Mouse (Mus musculus) hindbrain, embryonic 16.5 days (tissue): ENCODE measurements at regions not wholly inside any gene's neighbourhood (a gene's known extent, or its start where the extent isn't known, plus 50 kb on each side); places are given as distances from the start of the nearest gene placed in this dataset.

ENCODE experiments used
- ATAC-seq: fragments of 200-750 bp; cut with Nextera tagmentation; 2 replicates; pipeline ENCODE4 v1.8.0; 2017; ENCODE audit warnings: moderate TSS enrichment, moderate library complexity
- H3K27ac ChIP-seq: fragments of 300-500 bp; sonication (generic); 2 replicates; pipeline ENCODE4 v1.5.1; 2014; ENCODE audit warnings: low read depth, mild to moderate bottlenecking, control low read depth, low read length, moderate library complexity
- H3K27me3 ChIP-seq: fragments of 300-500 bp; sonication (generic); replicated peaks from 2 replicates; pipeline ENCODE4 v1.6.1; 2014; ENCODE audit warnings: low read length; ENCODE audit not compliant: control insufficient read depth, insufficient read depth
- H3K36me3 ChIP-seq: fragments of 300-500 bp; sonication (generic); 2 replicates; pipeline ENCODE4 v1.6.1; 2014; ENCODE audit warnings: mild to moderate bottlenecking, low read length, moderate library complexity, mixed read lengths; ENCODE audit not compliant: control insufficient read depth, insufficient read depth
- H3K4me1 ChIP-seq: fragments of 300-500 bp; sonication (generic); 2 replicates; pipeline ENCODE4 v1.6.1; 2014; ENCODE audit warnings: low read depth, low read length; ENCODE audit not compliant: control insufficient read depth, insufficient read depth
- H3K4me2 ChIP-seq: fragments of 300-500 bp; sonication (generic); 2 replicates; pipeline ENCODE4 v1.6.1; 2014; ENCODE audit warnings: mild to moderate bottlenecking, low read length, control low read depth, moderate library complexity
- H3K4me3 ChIP-seq: fragments of 300-500 bp; sonication (generic); 2 replicates; pipeline ENCODE4 v1.5.1; 2014; ENCODE audit warnings: mild to moderate bottlenecking, low read length, control low read depth, moderate library complexity
- H3K9ac ChIP-seq: fragments of 300-500 bp; sonication (generic); 2 replicates; pipeline ENCODE4 v1.6.1; 2014; ENCODE audit warnings: low read depth, mild to moderate bottlenecking, control low read depth, low read length, moderate library complexity
- H3K9me3 ChIP-seq: fragments of 300-500 bp; sonication (generic); 2 replicates; pipeline ENCODE4 v1.6.1; 2014; ENCODE audit warnings: mild to moderate bottlenecking, low read length, moderate library complexity; ENCODE audit not compliant: control insufficient read depth
- WGBS: fragments of 180-500 bp; shearing (Covaris S2); extraction: QIAGEN DNeasy Blood & Tissue Kit; methylation state at CpG from one replicate; pipeline ENCODE4 v1.1.7; 2014; 5-methylcytosine and 5-hydroxymethylcytosine counted together

- H3K4me1 ChIP-seq = no peaks in the 10 kb centered on the region
- no peaks in the 10 kb centered on the region for H3K36me3 ChIP-seq
- H3K9me3 ChIP-seq = no peaks in the 10 kb centered on the region
- no peak for ATAC-seq
- no peak overlapping the region for H3K4me3 ChIP-seq
- H3K4me2 ChIP-seq = no peak overlapping the region
- H3K27me3 ChIP-seq = no peaks in the 10 kb centered on the region
- H3K27ac ChIP-seq = no peak overlapping the region
- 79% methylated on average over 2 of the region's 2 CpGs for WGBS
- H3K9ac ChIP-seq = no peak overlapping the region
Measured at GRCm38 (mm10) chr8:89335416-89335815, 291.5 kb upstream of the Sall1 start.

DNA sequence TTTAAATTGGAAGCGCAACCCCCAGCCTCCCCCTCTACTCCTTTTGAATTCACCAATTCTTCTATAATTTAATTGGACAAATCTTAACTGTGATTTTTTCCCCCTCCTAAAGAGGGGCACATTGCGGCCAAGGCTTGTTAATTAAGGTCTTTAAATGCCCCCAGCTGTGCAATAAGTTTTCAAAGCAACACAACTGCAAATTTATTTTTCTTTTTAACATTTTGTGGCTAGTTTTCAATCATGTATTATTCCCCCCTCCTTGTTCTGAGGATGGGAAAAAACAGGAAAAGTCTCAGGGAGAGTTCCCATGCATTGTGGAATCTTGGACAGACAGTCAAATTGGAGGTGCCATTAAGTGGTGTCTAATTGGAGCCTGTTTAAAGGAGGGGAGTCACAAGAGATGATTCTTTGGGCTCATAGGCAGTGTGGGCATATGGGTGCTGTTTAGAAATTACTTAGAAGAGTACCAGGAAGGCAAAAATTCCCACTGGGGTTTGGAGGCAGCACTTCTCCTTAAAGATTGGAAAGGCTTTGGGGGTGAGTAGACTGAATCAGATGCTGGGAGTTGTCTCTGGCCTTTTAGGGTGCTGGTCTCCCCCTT is 281.9 kb upstream of the Sall1 start:
- H3K9me3 ChIP-seq = no peaks in the 10 kb centered on the region
- 65% methylated on average over 2 of the region's 2 CpGs for WGBS
- no peaks in the 10 kb centered on the region for H3K36me3 ChIP-seq
- H3K4me3 ChIP-seq = no peak overlapping the region
- H3K9ac ChIP-seq = no peak overlapping the region
- no peak overlapping the region for H3K27ac ChIP-seq
- no peak for ATAC-seq
- H3K27me3 ChIP-seq = no peaks in the 10 kb centered on the region; the same call in 1 of the 2 replicates
- no peak overlapping the region for H3K4me2 ChIP-seq
- H3K4me1 ChIP-seq = no peaks in the 10 kb centered on the region

DNA sequence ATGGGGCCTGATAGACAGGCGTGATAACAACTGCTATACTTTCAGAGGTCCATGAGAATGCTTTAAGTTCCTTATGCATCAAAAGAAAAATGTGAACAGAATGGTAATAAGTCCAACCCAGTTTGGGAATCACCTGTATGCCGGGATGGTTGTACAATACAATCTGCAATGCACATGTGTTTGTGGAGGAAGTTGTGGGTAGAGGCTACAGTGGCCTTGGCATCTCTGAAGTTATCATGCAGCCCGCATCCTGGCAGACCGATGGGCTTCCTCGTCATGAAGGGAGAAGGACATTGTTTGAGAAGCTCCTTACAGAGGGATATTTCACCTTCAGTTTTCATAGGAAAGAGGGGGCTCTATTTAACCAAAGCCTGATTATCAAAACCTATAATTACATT is 281.3 kb upstream of the Sall1 start:
- H3K36me3 ChIP-seq = no peaks in the 10 kb centered on the region
- H3K9ac ChIP-seq = no peak overlapping the region
- H3K4me2 ChIP-seq = no peak overlapping the region
- no peaks in the 10 kb centered on the region for H3K9me3 ChIP-seq
- no peak overlapping the region for H3K4me3 ChIP-seq
- no peaks in the 10 kb centered on the region for H3K4me1 ChIP-seq
- no peak for ATAC-seq
- 64% methylated on average over 5 of the region's 5 CpGs for WGBS
- H3K27ac ChIP-seq = no peak overlapping the region
- no peaks in the 10 kb centered on the region; the same call in 1 of the 2 replicates for H3K27me3 ChIP-seq

DNA sequence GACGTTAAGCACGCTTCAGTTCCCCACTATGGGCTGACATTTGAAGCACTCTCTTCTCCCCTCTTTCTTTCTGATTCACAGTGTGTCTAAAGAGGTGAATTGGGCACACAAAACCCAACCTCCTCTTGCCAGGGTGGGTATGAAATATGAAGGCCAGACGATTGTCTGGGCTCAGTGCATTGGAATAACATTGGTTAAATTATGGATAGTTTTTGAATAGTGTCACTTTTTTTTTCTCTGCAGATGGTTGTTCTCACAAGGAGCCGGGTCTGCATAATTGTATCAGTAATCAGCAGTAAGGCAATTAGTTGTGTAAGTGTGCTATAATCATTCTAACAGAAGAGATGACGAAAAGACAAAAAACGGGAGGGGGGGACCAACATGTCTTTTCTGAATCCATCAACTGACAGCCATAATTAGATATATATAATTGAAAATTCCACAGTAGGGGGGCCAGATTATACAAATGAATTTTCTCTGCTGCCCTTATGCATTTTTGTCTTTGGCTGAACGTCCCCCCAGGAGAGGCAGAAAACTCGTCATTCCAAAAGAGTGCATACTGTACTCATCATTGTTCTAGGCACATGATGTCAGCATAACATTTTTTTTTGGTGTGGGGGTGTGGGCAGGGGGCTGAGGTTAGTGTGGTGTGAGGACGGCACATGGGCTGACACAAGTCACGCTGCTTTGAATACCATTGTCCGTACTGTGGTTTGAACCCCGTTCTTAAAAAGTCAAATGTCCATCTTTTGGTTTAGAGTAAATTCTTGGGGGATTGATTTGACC is 280.7 kb upstream of the Sall1 start:
- Histone ChIP-seq H3K4me1 (no peaks in the 10 kb centered on the region), H3K9me3 (no peaks in the 10 kb centered on the region), H3K27me3 (no peaks in the 10 kb centered on the region; the same call in 1 of the 2 replicates), H3K27ac (no peak overlapping the region), H3K4me2 (no peak overlapping the region), H3K36me3 (no peaks in the 10 kb centered on the region), H3K4me3 (no peak overlapping the region), H3K9ac (no peak overlapping the region)
- 25% methylated on average over 12 of the region's 12 CpGs for WGBS
- no peak for ATAC-seq

DNA sequence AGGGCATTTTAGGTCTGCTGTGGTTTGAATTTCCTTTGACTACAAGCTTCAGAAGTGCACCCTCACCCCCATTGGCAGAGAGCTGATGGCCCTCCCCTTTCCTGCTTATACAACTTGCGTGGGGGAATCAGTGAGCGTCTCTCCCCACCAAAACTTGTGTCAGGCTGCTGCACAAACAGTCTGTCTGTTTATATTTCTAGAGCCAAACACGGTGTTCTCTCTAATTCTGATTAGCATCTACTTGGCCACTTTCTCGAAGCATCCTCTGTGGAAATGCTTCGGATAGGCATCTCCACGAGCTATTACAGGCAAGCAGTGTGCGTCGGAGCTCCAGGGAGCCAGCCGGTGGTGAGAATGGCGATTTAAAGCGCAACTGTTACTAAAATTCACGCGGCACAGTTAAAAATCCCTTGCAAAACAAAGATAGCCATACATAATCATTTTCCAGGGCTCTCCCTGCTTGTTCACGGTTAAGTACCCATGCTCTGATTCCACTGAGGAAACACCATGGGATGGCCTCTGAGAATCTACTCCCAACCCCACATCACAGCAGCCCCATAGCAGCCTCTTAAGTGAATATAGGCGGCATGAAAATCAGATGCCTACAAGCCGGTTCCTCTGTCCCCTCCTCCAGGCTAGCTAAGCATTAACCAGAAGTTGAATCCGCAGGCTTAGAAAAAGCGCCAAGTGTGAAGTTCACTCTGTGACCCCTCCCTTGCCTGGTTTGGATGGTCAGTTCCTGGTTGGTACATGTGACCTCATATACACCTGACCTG is 273.7 kb upstream of the Sall1 start:
- peak overlapping the region; percentile 56 for H3K4me2 ChIP-seq
- no peak for ATAC-seq
- WGBS = 22% methylated on average over 18 of the region's 18 CpGs
- no peak overlapping the region for H3K27ac ChIP-seq
- no peaks in the 10 kb centered on the region for H3K9me3 ChIP-seq
- peaks cover 5% of the 10 kb centered on the region for H3K4me1 ChIP-seq
- peak overlapping the region; percentile 21 for H3K4me3 ChIP-seq
- H3K36me3 ChIP-seq = no peaks in the 10 kb centered on the region
- peak overlapping the region; percentile 41 for H3K9ac ChIP-seq
- no peaks in the 10 kb centered on the region for H3K27me3 ChIP-seq

- Histone ChIP-seq H3K36me3 (no peaks in the 10 kb centered on the region), H3K4me1 (peaks cover 5% of the 10 kb centered on the region), H3K4me3 (no peak overlapping the region), H3K27me3 (no peaks in the 10 kb centered on the region), H3K9ac (no peak overlapping the region), H3K9me3 (no peaks in the 10 kb centered on the region), H3K27ac (no peak overlapping the region), H3K4me2 (no peak overlapping the region)
- ATAC-seq = no peak
- WGBS = 44% methylated on average over 12 of the region's 12 CpGs
Measured at GRCm38 (mm10) chr8:89316566-89317175, 272.7 kb upstream of the Sall1 start.

DNA sequence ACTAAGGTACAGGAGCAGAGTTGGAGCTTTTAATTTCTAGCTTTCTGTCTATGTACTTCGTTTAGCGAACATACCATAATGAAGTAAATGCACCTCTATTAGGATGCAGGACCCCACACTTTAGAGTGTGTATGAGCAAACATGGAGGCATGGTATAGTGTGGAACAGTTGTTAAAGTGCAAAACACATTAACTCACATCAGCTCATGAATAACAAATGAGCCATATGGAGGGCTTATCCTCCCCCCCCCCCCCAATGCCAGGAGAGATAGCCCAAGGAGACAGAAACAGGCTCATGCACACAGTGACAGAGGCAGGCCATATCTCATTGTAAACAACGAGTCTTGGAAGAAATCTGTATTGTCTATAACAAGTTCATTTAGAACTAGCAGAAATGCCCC is 270.9 kb upstream of the Sall1 start:
- H3K36me3 ChIP-seq = no peaks in the 10 kb centered on the region

DNA sequence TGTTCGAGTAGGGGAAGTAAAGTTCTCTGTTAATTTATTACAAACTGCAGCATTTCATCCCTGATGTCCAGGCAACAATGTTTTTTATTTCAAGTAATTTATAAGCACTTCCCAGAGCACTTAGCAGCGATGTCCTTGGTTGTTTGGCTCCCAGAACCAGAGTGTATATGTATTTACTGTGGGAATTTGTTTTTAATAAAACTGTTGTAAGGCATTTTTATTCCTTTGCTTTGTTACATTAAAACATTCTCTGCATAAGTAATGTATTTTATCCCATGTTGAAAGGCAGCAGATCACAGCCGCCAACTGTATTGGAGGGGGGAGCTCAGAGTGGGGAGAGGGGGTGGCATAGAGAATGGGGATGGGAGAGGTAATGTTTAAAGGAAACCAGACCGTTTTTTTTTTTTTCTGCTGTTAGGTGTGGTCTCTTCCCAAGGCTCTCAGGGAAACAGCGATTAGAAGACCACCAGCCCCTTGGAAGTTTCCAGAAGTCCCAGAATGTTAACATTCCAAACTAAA is 266.8 kb upstream of the Sall1 start:
- ATAC-seq = no peak
- no peaks in the 10 kb centered on the region for H3K36me3 ChIP-seq
- no peaks in the 10 kb centered on the region for H3K9me3 ChIP-seq
- no peak overlapping the region for H3K27ac ChIP-seq
- no peak overlapping the region for H3K4me2 ChIP-seq
- H3K27me3 ChIP-seq = no peaks in the 10 kb centered on the region
- no peak overlapping the region for H3K4me3 ChIP-seq
- WGBS = 32% methylated on average over 5 of the region's 5 CpGs
- H3K9ac ChIP-seq = no peak overlapping the region
- peaks cover 3% of the 10 kb centered on the region; the same call in 1 of the 2 replicates for H3K4me1 ChIP-seq

More for the DNA sequence above, 270.9 kb upstream of the Sall1 start:
- Histone ChIP-seq H3K4me2 (no peak overlapping the region), H3K9ac (no peak overlapping the region), H3K9me3 (no peaks in the 10 kb centered on the region), H3K4me3 (no peak overlapping the region), H3K27me3 (no peaks in the 10 kb centered on the region), H3K4me1 (peaks cover 5% of the 10 kb centered on the region), H3K27ac (no peak overlapping the region)
- WGBS = 68% methylated on average over 3 of the region's 3 CpGs
- ATAC-seq = no peak
